Mouse (Mus musculus): ENCODE measurements around the gene Trim25. TPM values are rescaled to one million over a fixed set of nuclear protein-coding genes. Genes with fewer than 3 reads are reported as not detected.
A peak's percentile ranks its signal among the peaks of the same experiment; 100 is the strongest.

Gene Trim25
- polyA plus RNA-seq, 1 experiment from 2014 or later: 5.5 TPM

DNA sequence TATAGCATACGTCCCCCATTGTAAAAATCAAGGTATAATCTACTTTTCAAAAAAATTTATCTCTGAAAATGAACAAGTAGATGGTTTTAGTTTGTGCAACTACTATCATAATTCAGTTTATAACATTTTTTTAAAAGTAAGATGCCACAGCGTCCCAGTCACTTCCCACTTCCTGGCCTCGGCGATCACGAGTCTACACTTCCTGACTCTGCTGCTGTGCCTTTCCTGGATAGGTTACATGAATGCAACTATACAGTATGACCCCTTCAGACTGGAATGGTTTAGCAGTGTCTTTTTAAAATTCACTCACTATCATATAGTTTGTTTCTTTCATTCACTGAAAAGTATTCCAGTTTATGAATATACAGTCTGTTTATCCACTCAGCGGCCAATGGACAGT lies 52.6 kb downstream of the Trim25 start:
- no peaks in the 10 kb centered on the region for H3K9me3 ChIP-seq (replicated peaks)
- 96% methylated on average over 6 of the region's 6 CpGs for whole genome bisulfite sequencing
- no peaks in the 10 kb centered on the region for H3K27me3 ChIP-seq (replicated peaks)
- H3K4me2 ChIP-seq: no peak overlapping the region
- no peak overlapping the region for H3K4me3 ChIP-seq (replicated peaks)
- H3K4me1 ChIP-seq: peaks cover 9% of the 10 kb centered on the region
- H3K9ac ChIP-seq (replicated peaks): no peak overlapping the region
- no peak for ATAC-seq (ENCODE audit: low FRiP score)
- peaks cover 53% of the 10 kb centered on the region for H3K36me3 ChIP-seq
- H3K27ac ChIP-seq (replicated peaks): no peak overlapping the region

DNA sequence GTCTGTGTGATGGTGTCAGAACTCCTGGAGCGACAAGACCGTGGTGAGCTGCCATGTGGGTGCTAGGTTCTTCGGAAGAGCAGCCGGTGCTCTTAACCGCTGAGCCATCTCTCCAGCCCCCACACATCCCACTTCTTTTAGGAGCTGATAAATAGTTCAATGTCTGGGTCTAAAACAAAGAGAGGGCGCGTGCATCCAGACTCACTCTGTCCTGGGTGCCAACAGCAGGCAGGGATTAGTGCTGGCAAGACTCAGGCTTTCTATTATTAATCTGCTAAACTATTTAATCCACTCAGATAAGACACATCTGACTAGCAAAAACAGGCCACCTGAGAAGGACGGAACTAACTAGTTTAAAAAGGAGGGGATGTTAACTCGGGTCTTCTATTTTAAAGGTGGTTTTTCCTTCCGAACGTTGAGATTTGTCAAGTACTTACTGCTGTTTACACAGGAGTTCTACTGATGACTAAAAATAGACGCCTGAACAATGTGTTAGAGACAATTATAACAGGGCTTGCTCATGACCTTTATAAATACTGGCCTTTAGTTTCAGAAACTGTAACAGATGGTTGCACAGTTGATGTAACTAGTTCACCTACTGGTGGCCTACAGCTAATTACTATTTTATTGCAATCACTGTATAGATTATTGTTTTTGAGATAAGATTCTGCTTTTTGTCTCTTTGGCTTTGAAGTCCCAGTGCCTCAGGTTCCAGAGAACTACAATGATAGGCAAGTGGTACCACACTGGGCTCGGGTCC lies 56.9 kb downstream of the Trim25 start:
- peaks cover 19% of the 10 kb centered on the region for H3K36me3 ChIP-seq
- no peaks in the 10 kb centered on the region for H3K9me3 ChIP-seq (replicated peaks)
- H3K27ac ChIP-seq (replicated peaks): no peak overlapping the region
- no peaks in the 10 kb centered on the region for H3K27me3 ChIP-seq (replicated peaks)
- no peak for ATAC-seq (ENCODE audit: low FRiP score)
- 83% methylated on average over 13 of the region's 13 CpGs for WGBS
- H3K4me1 ChIP-seq: peaks cover 32% of the 10 kb centered on the region
- no peak overlapping the region for H3K9ac ChIP-seq (replicated peaks)
- no peak overlapping the region for H3K4me3 ChIP-seq (replicated peaks)
- no peak overlapping the region for H3K4me2 ChIP-seq

DNA sequence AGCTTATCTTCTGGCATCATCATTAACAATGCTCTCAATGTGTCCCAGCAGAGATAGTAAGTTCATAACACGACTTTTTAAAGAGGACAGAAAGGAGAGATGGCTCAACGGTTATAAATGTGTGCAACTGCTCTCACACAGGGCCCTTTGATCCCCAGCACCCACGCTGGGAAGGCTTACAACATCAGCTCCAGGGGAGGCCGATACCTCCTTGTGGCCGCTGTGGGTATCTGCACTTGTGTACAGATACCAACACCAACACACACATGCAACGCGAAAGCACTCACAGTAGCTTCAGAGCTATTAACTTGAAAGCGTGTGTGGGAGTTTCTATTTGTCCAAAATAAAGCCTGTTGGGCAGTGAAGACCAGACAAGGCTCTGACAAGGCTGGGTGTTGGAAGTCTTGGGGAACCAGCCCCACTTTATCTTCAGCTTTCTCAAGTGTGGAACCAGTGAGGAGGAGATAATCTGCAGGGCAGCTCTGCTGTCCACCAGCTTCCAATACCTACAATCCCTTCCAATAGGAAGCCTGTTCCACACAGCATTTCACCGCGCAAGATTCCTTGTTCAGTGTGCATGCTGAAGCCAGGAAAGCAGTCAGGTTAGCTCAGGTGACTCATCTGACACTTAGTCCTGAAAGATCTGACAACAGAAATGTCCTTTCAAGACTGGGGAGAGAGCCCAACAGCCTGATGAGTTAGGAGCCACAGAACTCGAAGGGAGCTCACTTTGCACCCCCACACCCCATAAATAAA lies 59.5 kb downstream of the Trim25 start:
- no peak for ATAC-seq (ENCODE audit: low FRiP score)
- Histone ChIP-seq H3K9me3 (replicated peaks) (no peaks in the 10 kb centered on the region), H3K4me1 (peaks cover 32% of the 10 kb centered on the region), H3K4me2 (peak overlapping the region; percentile 89), H3K9ac (replicated peaks) (peak overlapping the region; percentile 89), H3K36me3 (peaks cover 11% of the 10 kb centered on the region), H3K27me3 (replicated peaks) (no peaks in the 10 kb centered on the region), H3K4me3 (replicated peaks) (peak overlapping the region; percentile 97), H3K27ac (replicated peaks) (no peak overlapping the region)
- WGBS: 66% methylated on average over 11 of the region's 11 CpGs

DNA sequence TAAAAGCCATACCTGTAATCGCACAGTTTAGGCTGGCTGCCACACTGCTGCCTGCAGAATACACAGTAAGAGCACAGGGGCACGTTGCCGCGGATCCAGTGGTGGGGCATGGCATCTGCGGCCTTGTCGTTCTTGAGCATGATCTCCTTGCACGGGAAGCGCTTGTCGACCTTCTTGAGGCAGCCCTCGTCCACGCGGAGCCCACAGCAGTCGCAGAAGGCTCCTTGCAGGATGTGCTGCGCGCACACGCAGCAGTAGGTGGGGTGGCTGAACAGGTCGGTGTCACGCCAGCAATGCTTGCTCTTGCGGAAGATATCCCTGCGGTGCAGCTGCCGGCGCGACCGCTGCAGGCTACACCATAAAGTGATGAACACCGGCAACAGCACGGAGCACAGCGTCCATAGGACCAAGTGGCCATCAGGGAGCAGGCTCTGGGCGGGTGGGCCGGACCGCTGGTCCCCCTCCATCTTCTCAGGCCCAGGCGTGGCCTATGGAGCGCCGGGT lies 60.8 kb downstream of the Trim25 start:
- no peaks in the 10 kb centered on the region for H3K27me3 ChIP-seq (replicated peaks)
- H3K9me3 ChIP-seq (replicated peaks): no peaks in the 10 kb centered on the region
- ATAC-seq (ENCODE audit: low FRiP score): peak; percentile 70
- H3K27ac ChIP-seq (replicated peaks): peak overlapping the region; percentile 85
- H3K4me1 ChIP-seq: peaks cover 32% of the 10 kb centered on the region
- peak overlapping the region; percentile 89 for H3K4me2 ChIP-seq
- H3K9ac ChIP-seq (replicated peaks): peak overlapping the region; percentile 89
- H3K4me3 ChIP-seq (replicated peaks): peak overlapping the region; percentile 97
- WGBS: under 1% methylated on average over 33 of the region's 33 CpGs
- H3K36me3 ChIP-seq: peaks cover 3% of the 10 kb centered on the region; the same call in 1 of the 2 replicates

DNA sequence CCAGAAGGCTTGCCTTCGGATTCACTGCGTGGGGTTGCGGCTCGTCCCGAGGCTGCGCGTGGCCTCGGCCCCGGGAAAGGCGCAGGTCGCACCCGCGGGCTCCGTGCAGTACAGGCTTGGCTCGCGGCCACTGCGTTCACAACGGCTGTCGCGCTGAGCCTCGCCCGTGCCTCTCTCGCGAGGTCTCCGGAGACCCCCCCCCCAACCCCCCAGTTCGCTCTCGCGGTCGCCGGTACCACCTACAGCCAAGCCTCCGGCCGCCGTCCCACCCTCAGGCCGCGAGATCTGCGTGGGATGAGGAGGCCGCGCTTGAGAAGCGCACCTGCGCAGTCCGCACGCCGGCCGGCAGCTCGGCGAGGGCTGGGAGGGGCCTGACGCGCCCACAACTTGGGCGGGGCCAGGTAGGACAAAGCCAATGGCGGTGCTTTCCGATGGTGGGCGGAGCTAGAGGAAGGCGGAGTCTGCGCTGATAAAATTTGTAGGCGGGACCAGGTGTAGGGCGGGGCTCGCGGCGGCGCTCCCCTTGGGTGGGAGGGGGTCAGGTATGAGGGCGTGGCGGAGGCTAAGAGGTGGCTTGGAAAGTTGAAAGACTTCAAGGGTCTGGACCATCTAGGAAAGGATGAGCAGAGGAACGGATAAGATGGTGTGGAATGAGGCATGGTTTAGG lies 61.4 kb downstream of the Trim25 start:
- WGBS: under 1% methylated on average over 63 of the region's 63 CpGs
- Histone ChIP-seq H3K36me3 (peaks cover 3% of the 10 kb centered on the region; the same call in 1 of the 2 replicates), H3K4me2 (peak overlapping the region; percentile 89), H3K27me3 (replicated peaks) (no peaks in the 10 kb centered on the region), H3K27ac (replicated peaks) (peak overlapping the region; percentile 85), H3K4me1 (peaks cover 32% of the 10 kb centered on the region), H3K4me3 (replicated peaks) (peak overlapping the region; percentile 97), H3K9ac (replicated peaks) (peak overlapping the region; percentile 89), H3K9me3 (replicated peaks) (no peaks in the 10 kb centered on the region)
- ATAC-seq (ENCODE audit: low FRiP score): peak; percentile 95

DNA sequence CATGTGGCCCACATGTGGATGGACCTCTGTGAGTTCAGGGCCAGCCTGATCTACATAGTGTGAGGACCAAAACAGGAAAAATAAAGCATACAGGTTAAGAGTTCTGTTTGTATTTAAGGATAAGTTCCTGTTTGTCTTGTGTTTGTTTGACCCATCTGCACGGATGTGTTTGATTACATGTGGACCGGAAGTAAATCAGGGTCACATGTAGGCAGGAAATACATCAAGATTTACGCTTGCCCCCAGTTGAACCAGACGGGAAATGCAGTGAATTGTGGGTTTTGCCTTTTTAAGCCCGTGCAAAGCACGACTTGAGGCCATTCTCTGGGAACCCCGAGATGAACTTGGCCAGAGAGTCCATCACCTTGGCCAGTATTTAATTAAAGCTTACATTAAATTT lies 62.2 kb downstream of the Trim25 start:
- Histone ChIP-seq H3K36me3 (0 out of 2 replicates have a peak, but pooled peaks cover 3% of the 10 kb centered on the region), H3K4me2 (no peak overlapping the region), H3K9ac (replicated peaks) (no peak overlapping the region), H3K27ac (replicated peaks) (no peak overlapping the region), H3K4me1 (peaks cover 28% of the 10 kb centered on the region), H3K4me3 (replicated peaks) (no peak overlapping the region), H3K9me3 (replicated peaks) (no peaks in the 10 kb centered on the region), H3K27me3 (replicated peaks) (no peaks in the 10 kb centered on the region)
- WGBS: 81% methylated on average over 7 of the region's 7 CpGs
- no peak for ATAC-seq (ENCODE audit: low FRiP score)

DNA sequence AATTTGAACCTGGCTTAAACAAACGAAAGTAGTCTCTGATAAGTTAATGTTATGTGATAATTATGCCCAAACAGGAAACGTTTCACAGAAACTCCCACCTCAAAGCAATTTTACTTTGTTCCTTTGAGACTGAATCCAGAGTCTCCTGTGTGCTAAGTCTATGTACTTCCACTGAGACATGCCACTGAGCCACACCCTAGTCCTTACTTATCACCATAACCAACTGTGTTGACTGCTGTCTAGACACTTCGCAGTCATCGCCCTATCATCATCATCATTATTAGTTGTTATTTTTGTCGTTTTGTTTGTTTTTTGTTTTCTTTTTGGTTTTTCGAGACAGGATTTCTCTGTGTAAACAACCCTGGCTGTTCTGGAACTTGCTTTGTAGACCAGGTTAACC lies 65.1 kb downstream of the Trim25 start:
- no peaks in the 10 kb centered on the region for H3K9me3 ChIP-seq (replicated peaks)
- no peak for ATAC-seq (ENCODE audit: low FRiP score)
- H3K27me3 ChIP-seq (replicated peaks): no peaks in the 10 kb centered on the region
- peaks cover 6% of the 10 kb centered on the region for H3K4me1 ChIP-seq
- no peak overlapping the region for H3K9ac ChIP-seq (replicated peaks)
- H3K4me2 ChIP-seq: no peak overlapping the region
- no peak overlapping the region for H3K4me3 ChIP-seq (replicated peaks)
- WGBS: 82% methylated on average over 6 of the region's 6 CpGs
- H3K36me3 ChIP-seq: no peaks in the 10 kb centered on the region
- H3K27ac ChIP-seq (replicated peaks): no peak overlapping the region

DNA sequence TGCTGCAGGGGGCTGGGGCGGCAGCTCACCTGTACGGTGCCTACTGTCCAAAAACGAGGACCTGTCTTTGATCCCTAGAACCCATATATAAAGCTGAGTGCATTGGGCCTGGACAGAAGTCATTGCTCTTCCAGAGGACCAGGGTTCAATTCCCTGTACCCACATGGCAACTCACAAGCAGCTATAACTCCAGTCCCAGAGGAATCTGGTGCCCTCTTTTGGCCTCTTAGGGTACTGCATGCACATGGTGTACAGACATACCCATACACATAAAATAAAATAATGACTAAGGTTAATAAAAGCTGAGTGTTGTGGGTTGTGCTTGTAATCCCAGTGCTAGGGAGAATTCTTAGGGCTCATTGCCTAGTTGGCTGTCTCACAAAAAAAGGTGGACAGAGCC lies 66.1 kb downstream of the Trim25 start:
- Histone ChIP-seq H3K4me2 (no peak overlapping the region), H3K36me3 (no peaks in the 10 kb centered on the region), H3K9ac (replicated peaks) (no peak overlapping the region), H3K4me1 (no peaks in the 10 kb centered on the region), H3K4me3 (replicated peaks) (no peak overlapping the region), H3K27ac (replicated peaks) (no peak overlapping the region), H3K9me3 (replicated peaks) (no peaks in the 10 kb centered on the region), H3K27me3 (replicated peaks) (no peaks in the 10 kb centered on the region)
- WGBS: 95% methylated on average over 3 of the region's 3 CpGs
- no peak for ATAC-seq (ENCODE audit: low FRiP score)

DNA sequence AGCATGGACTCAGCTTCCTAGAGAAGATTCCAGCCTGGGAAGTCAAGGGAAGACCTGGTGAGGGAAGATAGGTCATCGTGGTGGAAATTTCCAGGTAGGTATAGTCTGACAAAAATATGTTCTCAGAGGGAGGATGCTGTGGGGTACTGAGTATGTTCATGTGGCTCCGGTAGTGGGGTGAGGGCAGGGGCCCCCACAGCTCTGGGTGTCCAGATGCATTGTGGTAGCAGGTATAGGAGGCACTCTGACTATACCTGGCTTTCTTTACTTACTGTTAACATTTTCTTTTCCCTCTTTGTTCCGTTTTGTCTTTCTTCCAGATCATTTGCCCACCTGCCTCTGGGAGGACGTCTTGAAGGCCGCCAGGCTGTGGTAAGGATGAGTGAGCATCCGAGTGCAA lies 67.0 kb downstream of the Trim25 start:
- no peaks in the 10 kb centered on the region for H3K9me3 ChIP-seq (replicated peaks)
- no peak overlapping the region for H3K9ac ChIP-seq (replicated peaks)
- H3K36me3 ChIP-seq: no peaks in the 10 kb centered on the region
- H3K4me1 ChIP-seq: no peaks in the 10 kb centered on the region
- no peaks in the 10 kb centered on the region for H3K27me3 ChIP-seq (replicated peaks)
- H3K4me2 ChIP-seq: no peak overlapping the region
- H3K27ac ChIP-seq (replicated peaks): no peak overlapping the region
- ATAC-seq (ENCODE audit: low FRiP score): no peak
- WGBS: 84% methylated on average over 6 of the region's 6 CpGs
- no peak overlapping the region for H3K4me3 ChIP-seq (replicated peaks)

DNA sequence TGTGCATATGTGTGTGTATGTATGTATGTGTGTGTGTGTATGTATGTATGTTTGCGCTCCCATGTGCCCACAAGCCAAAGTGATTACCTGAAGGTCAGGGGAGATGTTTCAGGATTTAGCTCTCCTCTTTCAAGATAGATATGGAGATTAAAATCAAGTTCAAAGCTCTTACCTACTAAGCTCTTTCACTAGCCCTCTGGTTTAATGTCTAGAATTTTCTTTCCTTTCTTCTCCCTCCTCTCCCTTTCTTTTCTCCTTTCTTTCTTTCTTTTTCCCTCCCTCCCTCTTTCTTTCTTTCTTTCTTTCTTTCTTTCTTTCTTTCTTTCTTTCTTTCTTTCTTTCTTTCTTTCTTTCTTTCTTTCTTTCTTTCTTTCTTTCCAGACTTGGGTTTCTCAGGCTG lies 67.6 kb downstream of the Trim25 start, which contains the start of gene Dgke:
Gene Dgke (minus strand): TSS at position 101 of the 400 bp plus-strand sequence.
- Histone ChIP-seq H3K36me3 (no peaks in the 10 kb centered on the region), H3K9ac (replicated peaks) (no peak within 1 kb of the TSS), H3K4me1 (no peaks in the 10 kb centered on the region), H3K4me3 (replicated peaks) (no peak within 1 kb of the TSS), H3K9me3 (replicated peaks) (no peaks in the 10 kb centered on the region), H3K27ac (replicated peaks) (no peak within 1 kb of the TSS; the same call in 1 of the 2 replicates), H3K4me2 (no peak within 1 kb of the TSS), H3K27me3 (replicated peaks) (no peaks in the 10 kb centered on the region)
- ATAC-seq (ENCODE audit: low FRiP score): no peak
- WGBS: 100% methylated on average over 1 of the region's 1 CpGs

DNA sequence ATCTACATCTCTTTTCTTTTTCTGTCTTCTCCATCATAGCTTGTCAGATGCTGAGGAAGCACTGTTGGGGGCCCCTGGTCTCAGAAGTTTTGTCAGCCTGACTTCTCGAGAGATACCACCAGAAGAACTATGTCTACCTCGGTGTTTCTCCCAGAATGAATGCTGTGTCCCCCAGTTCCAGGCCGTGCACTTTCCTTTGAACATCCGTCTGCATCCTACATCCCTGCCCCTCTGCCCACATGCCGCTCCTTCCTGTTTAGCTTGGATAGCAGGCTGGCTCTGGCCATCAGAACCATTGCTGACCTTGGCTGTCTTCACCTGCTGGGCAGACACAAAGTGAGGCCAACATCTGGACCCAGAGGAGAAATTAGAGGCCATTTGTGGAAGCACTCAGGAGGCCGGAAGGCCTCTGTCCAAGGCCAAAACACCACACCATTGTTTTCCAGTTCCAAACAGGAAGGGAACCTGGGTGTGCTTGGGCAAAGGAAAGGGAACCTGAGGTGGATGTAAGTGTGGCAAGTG lies 68.2 kb downstream of the Trim25 start:
- H3K4me2 ChIP-seq: no peak overlapping the region
- no peak overlapping the region; the same call in 1 of the 2 replicates for H3K27ac ChIP-seq (replicated peaks)
- WGBS: 75% methylated on average over 6 of the region's 6 CpGs
- H3K4me3 ChIP-seq (replicated peaks): no peak overlapping the region
- no peaks in the 10 kb centered on the region for H3K27me3 ChIP-seq (replicated peaks)
- no peak overlapping the region for H3K9ac ChIP-seq (replicated peaks)
- H3K36me3 ChIP-seq: no peaks in the 10 kb centered on the region
- no peaks in the 10 kb centered on the region for H3K9me3 ChIP-seq (replicated peaks)
- ATAC-seq (ENCODE audit: low FRiP score): no peak
- no peaks in the 10 kb centered on the region for H3K4me1 ChIP-seq

All from neural tube, embryonic 15.5 days (tissue).